In the genomic region with DNA sequence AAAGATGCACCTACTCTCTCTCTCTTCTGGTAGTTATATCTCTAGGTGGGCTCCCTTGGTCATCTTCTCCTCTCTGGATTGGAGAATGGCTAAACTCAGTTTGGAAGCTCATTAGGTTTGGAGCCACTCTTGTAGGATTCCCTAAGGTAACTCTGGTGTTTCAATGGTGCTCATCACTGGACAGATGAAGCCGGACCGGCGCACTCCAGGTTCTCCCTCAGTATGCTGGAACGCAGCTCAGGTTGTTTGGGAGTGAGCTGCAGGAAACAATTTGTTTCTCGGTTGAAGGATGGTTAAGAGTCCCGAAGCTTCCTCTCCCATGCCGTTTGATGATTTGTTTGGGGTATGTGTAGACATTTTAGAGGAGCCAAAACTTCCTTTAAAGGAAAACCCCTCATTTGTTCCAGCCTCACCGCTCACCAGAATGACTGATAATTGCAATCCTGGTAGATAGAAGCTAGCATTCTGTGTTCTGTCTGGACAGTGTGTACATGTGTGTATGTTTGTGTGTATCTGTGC, we compare ENCODE assay signal across 9 mouse cellular contexts.
DNase-seq lines count a peak whose midpoint lies in the region; ATAC-seq and TF ChIP-seq lines count a peak whose summit lies in the region.
"Had no signal": no experiment of that assay in that cellular context is flagged by ENCODE, and none has a peak within 500 bp of the region (broad histone marks: within the 10 kb centered on the region; RNA-seq: fewer than 3 reads in every experiment).

No protein-coding gene starts in this region.

- no peaks in the 10 kb centered on the region for H3K9me3 ChIP-seq in heart, embryonic 10.5 days
- no peaks in the 10 kb centered on the region for H3K9me3 ChIP-seq in heart, embryonic 16.5 days (replicated peaks; ENCODE audit: control insufficient read depth, low read length)
- no peaks in the 10 kb centered on the region for H3K9me3 ChIP-seq in intestine, embryonic 16.5 days (ENCODE audit: control insufficient read depth, low read length)

- no peak overlapping the region for H3K27ac ChIP-seq in heart, embryonic 10.5 days
- H3K27ac ChIP-seq in heart, embryonic 16.5 days (ENCODE audit: low read length): no peak overlapping the region; the same call in 1 of the 2 replicates
- no peak overlapping the region for H3K27ac ChIP-seq in intestine, embryonic 16.5 days (ENCODE audit: low read length)
- H3K27ac ChIP-seq: left cerebral cortex, adult 2 months had no signal

- no peaks in the 10 kb centered on the region for H3K36me3 ChIP-seq in heart, embryonic 10.5 days
- H3K36me3 ChIP-seq in heart, embryonic 16.5 days (ENCODE audit: control insufficient read depth, insufficient read depth): no peaks in the 10 kb centered on the region
- no peaks in the 10 kb centered on the region for H3K36me3 ChIP-seq in intestine, embryonic 16.5 days (ENCODE audit: control insufficient read depth, insufficient read depth, low read length)

- ATAC-seq in heart, embryonic 16.5 days (replicated peaks; ENCODE audit: extremely low read depth, insufficient read depth, low FRiP score): no peak
- no peak for ATAC-seq in intestine, embryonic 16.5 days

- no peaks in the 10 kb centered on the region for H3K27me3 ChIP-seq in heart, embryonic 10.5 days (ENCODE audit: insufficient read depth, poor library complexity, severe bottlenecking)
- no peaks in the 10 kb centered on the region for H3K27me3 ChIP-seq in heart, embryonic 16.5 days (ENCODE audit: control insufficient read depth, insufficient read depth, low read length)
- H3K27me3 ChIP-seq in intestine, embryonic 16.5 days (replicated peaks; ENCODE audit: control insufficient read depth, insufficient read depth, low read length): no peaks in the 10 kb centered on the region

- peak overlapping the region; percentile 67 for H3K9ac ChIP-seq in heart, embryonic 16.5 days (ENCODE audit: low read length)
- H3K9ac ChIP-seq in intestine, embryonic 16.5 days (ENCODE audit: low read depth, low read length): no peak overlapping the region

- TF ChIP-seq POLR2A in lung, adult 2 months (IDR thresholded peaks at IDR 0.05; ENCODE audit: borderline replicate concordance, extremely low read depth, low read depth, low read length): no peak

- peaks cover 48% of the 10 kb centered on the region for H3K4me1 ChIP-seq in heart, embryonic 10.5 days
- peaks cover 22% of the 10 kb centered on the region for H3K4me1 ChIP-seq in lung, adult 2 months (ENCODE audit: control insufficient read depth, insufficient read depth, low read length)
- H3K4me1 ChIP-seq in heart, embryonic 16.5 days (ENCODE audit: control insufficient read depth, insufficient read depth, low read length): peaks cover 22% of the 10 kb centered on the region
- peaks cover 9% of the 10 kb centered on the region for H3K4me1 ChIP-seq in intestine, embryonic 16.5 days (ENCODE audit: control insufficient read depth, insufficient read depth, low read length)

- H3K4me3 ChIP-seq in heart, embryonic 10.5 days: peak overlapping the region; percentile 37; the same call in 1 of the 2 replicates
- H3K4me3 ChIP-seq in lung, adult 2 months (replicated peaks; ENCODE audit: extremely low read depth, low read depth, low read length): peak overlapping the region; percentile 83
- H3K4me3 ChIP-seq in heart, embryonic 16.5 days (ENCODE audit: low read length): peak overlapping the region; percentile 52
- H3K4me3 ChIP-seq in intestine, embryonic 16.5 days (ENCODE audit: low read length): 0 out of 2 replicates have a peak overlapping the region, but pooled peaks have one; percentile 3
- H3K4me3 ChIP-seq: left cerebral cortex, adult 2 months had no signal

- H3K4me2 ChIP-seq in heart, embryonic 16.5 days (ENCODE audit: low read depth, low read length): peak overlapping the region; percentile 65
- H3K4me2 ChIP-seq in intestine, embryonic 16.5 days (ENCODE audit: low read depth, low read length): 0 out of 2 replicates have a peak overlapping the region, but pooled peaks have one; percentile 34

- 75% methylated on average over 8 of the region's 8 CpGs for WGBS in heart, embryonic 10.5 days
- 39% methylated on average over 8 of the region's 8 CpGs for WGBS in lung, adult 2 months
- 68% methylated on average over 8 of the region's 8 CpGs for WGBS in heart, embryonic 16.5 days
- 52% methylated on average over 8 of the region's 8 CpGs for WGBS in intestine, embryonic 16.5 days

- DNase-seq in heart, embryonic 10.5 days (ENCODE audit: low spot score): no peak
- DNase-seq in heart, adult 18-20 months: no peak
- DNase-seq in lung, adult 2 months: no peak
- no peak for DNase-seq in lung, postnatal 36 days
- no peak for DNase-seq in urinary bladder, postnatal 4 days (ENCODE audit: low spot score in 2 of 2)
- DNase-seq in embryo, embryonic 9.5 days (ENCODE audit: extremely low spot score): no peak

- TF ChIP-seq CTCF in lung, adult 2 months (IDR thresholded peaks at IDR 0.05; ENCODE audit: insufficient read depth, low read length): no peak

Comparison
In these comparisons a context has a peak if more than half of its experiments do, and no peak if none do; other contexts are left out.
1. H3K4me3 ChIP-seq: peak in every context shown above with its lines; median percentile 83 in lung, adult 2 months; 52 in heart, embryonic 16.5 days; 37 in heart, embryonic 10.5 days; 3 in intestine, embryonic 16.5 days.